Mouse (Mus musculus): ENCODE data around the gene Hikeshi.
A peak's percentile ranks its signal among the peaks of the same experiment; 100 is the strongest.

The Hikeshi gene

GRCm38 (mm10) chr7:89940571-89941463 lies at the start of gene Hikeshi:
TSS of gene Hikeshi (minus strand) at chr7:89941204.
- peak; percentile 99 for DNase-seq (ENCODE audit: low read depth, low spot score)

- no peak for DNase-seq (ENCODE audit: low read depth, low spot score)
Observed at GRCm38 (mm10) chr7:89984421-89984820, 43.4 kb upstream of the Hikeshi start.

GRCm38 (mm10) chr7:89983441-89983840 lies 42.4 kb upstream of the Hikeshi start:
- no peak for DNase-seq (ENCODE audit: low read depth, low spot score)

GRCm38 (mm10) chr7:89981557-89981956 lies 40.6 kb upstream of the Hikeshi start:
- DNase-seq (ENCODE audit: low read depth, low spot score), result no peak

- peak; percentile 93 for DNase-seq (ENCODE audit: low read depth, low spot score)
Observed at GRCm38 (mm10) chr7:89980485-89981422, 39.8 kb upstream of the Hikeshi start, which contains the start of gene Eed. TSS of gene Eed (minus strand) at chr7:89980983.

- DNase-seq (ENCODE audit: low read depth, low spot score), result no peak
Observed at GRCm38 (mm10) chr7:89980133-89980484, 39.1 kb upstream of the Hikeshi start.

GRCm38 (mm10) chr7:89979432-89980130 lies 38.6 kb upstream of the Hikeshi start:
- peak; percentile 41 for DNase-seq (ENCODE audit: low read depth, low spot score)

- DNase-seq (ENCODE audit: low read depth, low spot score), result no peak
Observed at GRCm38 (mm10) chr7:89976796-89977195, 35.8 kb upstream of the Hikeshi start.

- DNase-seq (ENCODE audit: low read depth, low spot score), result no peak
Observed at GRCm38 (mm10) chr7:89975571-89975970, 34.6 kb upstream of the Hikeshi start.

- no peak for DNase-seq (ENCODE audit: low read depth, low spot score)
Observed at GRCm38 (mm10) chr7:89967235-89967634, 26.2 kb upstream of the Hikeshi start.

- DNase-seq (ENCODE audit: low read depth, low spot score), result no peak
Observed at GRCm38 (mm10) chr7:89966771-89967170, 25.8 kb upstream of the Hikeshi start.

GRCm38 (mm10) chr7:89963135-89963534 lies 22.1 kb upstream of the Hikeshi start:
- no peak for DNase-seq (ENCODE audit: low read depth, low spot score)

GRCm38 (mm10) chr7:89957300-89957699 lies 16.3 kb upstream of the Hikeshi start:
- DNase-seq (ENCODE audit: low read depth, low spot score), result no peak

GRCm38 (mm10) chr7:89954261-89954660 lies 13.3 kb upstream of the Hikeshi start:
- DNase-seq (ENCODE audit: low read depth, low spot score), result no peak

- no peak for DNase-seq (ENCODE audit: low read depth, low spot score)
Observed at GRCm38 (mm10) chr7:89949403-89949802, 8.4 kb upstream of the Hikeshi start.

GRCm38 (mm10) chr7:89948026-89948425 lies 7.0 kb upstream of the Hikeshi start:
- DNase-seq (ENCODE audit: low read depth, low spot score), result peak; percentile 26

GRCm38 (mm10) chr7:89939497-89940353 lies 1.3 kb downstream of the Hikeshi start:
- DNase-seq (ENCODE audit: low read depth, low spot score), result no peak

- DNase-seq (ENCODE audit: low read depth, low spot score), result no peak
Observed at GRCm38 (mm10) chr7:89923441-89924180, 17.4 kb downstream of the Hikeshi start.

GRCm38 (mm10) chr7:89917776-89918175 lies 23.2 kb downstream of the Hikeshi start:
- no peak for DNase-seq (ENCODE audit: low read depth, low spot score)

- peak; percentile 46 for DNase-seq (ENCODE audit: low read depth, low spot score)
Observed at GRCm38 (mm10) chr7:89916711-89917110, 24.3 kb downstream of the Hikeshi start.
